Mouse (Mus musculus): Measurements from ENCODE around the gene BC067074.

- TF ChIP-seq MAX (IDR thresholded peaks at IDR 0.05; ENCODE audit: low read length) (no peak), CTCF (IDR thresholded peaks at IDR 0.05 in 2 of 3, conservative IDR thresholded peaks at IDR 0.05 in 1 of 3; ENCODE audit: control insufficient read depth in 1 of 3, insufficient read depth in 1 of 3, low read depth in 2 of 3, low read length in 3 of 3, poor library complexity in 1 of 3, severe bottlenecking in 1 of 3) (peak in 2 of 3 experiments; percentile 29 to 34; a peak in 4 of 6 replicates), GATA1 (IDR thresholded peaks at IDR 0.05; ENCODE audit: low read depth, low read length) (no peak), TAL1 (IDR thresholded peaks at IDR 0.05; ENCODE audit: low read length) (no peak), POLR2AphosphoS2 (IDR thresholded peaks at IDR 0.05; ENCODE audit: low read length) (no peak), POLR2A (IDR thresholded peaks at IDR 0.05; ENCODE audit: control insufficient read depth in 1 of 2, insufficient read depth in 1 of 2, low read depth in 1 of 2, low read length in 2 of 2, poor library complexity in 1 of 2) (no peak), ZC3H11A (IDR thresholded peaks at IDR 0.05; ENCODE audit: low read depth, low read length) (no peak), MYC (IDR thresholded peaks at IDR 0.05; ENCODE audit: low read depth, low read length) (no peak), UBTF (IDR thresholded peaks at IDR 0.05; ENCODE audit: borderline replicate concordance, insufficient read depth, low read depth, low read length) (no peak), CHD2 (IDR thresholded peaks at IDR 0.05; ENCODE audit: low read length) (no peak)
Observed at GRCm38 (mm10) chr13:113265257-113265656, 27.7 kb upstream of the BC067074 start.
